Mouse (Mus musculus) erythroblast, embryonic 14.5 days (primary cell): ENCODE results near the gene Tmem233.

Experiments used
- GATA1 ChIP-seq: IDR thresholded peaks from 2 replicates; pipeline ENCODE4 v1.6.1; 2012; ENCODE audit warnings: low read length, inconsistent platforms, mixed read lengths
- TAL1 ChIP-seq: IDR thresholded peaks from 3 replicates; pipeline ENCODE4 v1.6.1; 2012; ENCODE audit warnings: low read length, inconsistent platforms, mixed read lengths

GRCm38 (mm10) chr5:116022658-116023200, 60.3 kb downstream of the Tmem233 start:
- TF ChIP-seq GATA1 (no peak), TAL1 (no peak)
